Mouse (Mus musculus) large intestine, adult 2 months (tissue): Measurements from ENCODE around the gene Ganab. TPM values are rescaled to one million over a fixed set of nuclear protein-coding genes. Genes with fewer than 3 reads are reported as not detected.

Source experiments
- DNase-seq: peaks from one replicate; pipeline ENCODE4 v3.0.0-alpha.2; 2012; ENCODE audit warnings: low read depth, low spot score
- WGBS: fragments of 180-500 bp; shearing (Covaris S2); methylation state at CpG from one replicate; pipeline ENCODE4 v1.1.7; 2018; 5-methylcytosine and 5-hydroxymethylcytosine counted together
- polyA plus RNA-seq: library from polyadenylated mRNA; depleted of rRNA; stranded (reverse); fragments of >200 nt; gene quantifications from 2 replicates; pipeline ENCODE4 v1.2.3, GENCODE M21; 2012; rRNA removed

The Ganab gene
- polyA plus RNA-seq, 1 experiment = 104 TPM

- 2% methylated on average over 9 of the region's 9 CpGs for WGBS
- DNase-seq = no peak
These were observed 56.3 kb downstream of the Ganab start for GRCm38 (mm10) chr19:8954171-8954570.

- 73% methylated on average over 2 of the region's 2 CpGs for WGBS
- DNase-seq = no peak
These were observed 64.4 kb downstream of the Ganab start for GRCm38 (mm10) chr19:8962256-8962655.

DNA sequence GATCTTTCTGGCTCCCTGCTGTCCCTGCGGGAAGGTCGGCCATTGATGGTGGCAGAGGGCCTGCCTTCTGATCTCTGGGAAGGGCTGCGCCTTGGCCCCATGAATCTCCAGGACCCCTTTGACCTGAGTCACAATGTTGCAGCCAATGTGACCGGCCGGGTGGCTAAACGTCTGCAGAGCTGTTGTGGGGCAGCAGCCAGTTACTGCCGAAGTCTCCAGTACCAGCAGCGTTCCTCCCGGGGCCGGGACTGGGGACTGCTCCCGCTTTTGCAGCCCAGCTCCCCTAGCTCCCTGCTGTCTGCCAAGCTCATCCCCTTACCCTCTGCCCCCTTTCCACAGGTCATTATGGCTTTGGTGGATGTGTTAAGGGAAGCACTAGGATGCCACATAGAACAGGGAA is 67.2 kb downstream of the Ganab start:
- WGBS = 88% methylated on average over 11 of the region's 11 CpGs
- DNase-seq = no peak

DNA sequence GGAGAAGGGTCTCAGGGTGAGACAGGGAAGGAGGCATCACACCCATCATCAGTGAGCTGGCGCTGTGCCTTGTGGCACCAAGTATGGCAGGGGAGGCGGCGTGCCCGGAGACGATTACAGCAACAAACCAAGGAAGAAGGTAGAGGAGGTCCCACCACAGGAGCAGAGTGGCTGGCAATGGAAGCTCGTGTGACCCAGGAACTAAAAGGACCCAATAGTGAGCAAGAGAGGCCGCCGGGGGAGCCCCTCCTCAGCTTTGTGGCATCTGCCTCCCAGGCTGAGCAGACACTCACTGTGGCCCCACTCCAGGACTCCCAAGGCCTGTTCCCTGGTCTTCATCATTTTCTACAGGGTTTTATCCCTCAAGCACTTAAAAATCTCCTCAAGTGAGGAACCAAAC is 67.9 kb downstream of the Ganab start:
- no peak for DNase-seq

DNA sequence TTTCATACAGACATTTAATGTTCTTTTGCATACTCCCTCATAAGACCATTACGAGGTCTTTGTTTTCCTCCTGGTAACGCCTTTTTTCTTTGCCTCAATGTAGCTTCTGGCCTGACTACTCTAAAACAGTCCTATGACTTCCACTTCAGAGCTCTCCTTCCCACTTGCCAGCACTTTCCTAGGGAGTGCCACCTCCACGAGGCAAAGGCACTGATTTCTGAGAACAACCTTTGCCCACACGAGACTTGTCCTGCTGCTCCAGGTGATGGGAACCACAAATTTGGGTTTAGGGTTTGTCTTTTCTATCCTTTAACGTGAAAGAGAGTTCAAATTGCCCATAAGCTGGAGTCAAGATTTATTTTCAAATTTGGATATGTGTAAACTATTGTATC is 68.3 kb downstream of the Ganab start:
- DNase-seq = no peak
- WGBS = 5% methylated on average over 5 of the region's 5 CpGs

More for the DNA sequence above, 67.9 kb downstream of the Ganab start:
- 33% methylated on average over 8 of the region's 8 CpGs for WGBS

Other genes with a start within 250 kb of the Ganab start
- 2.7 and 3.2 TPM in 2 replicates for gene Chrm1, start 234.3 kb upstream of the Ganab start, polyA plus RNA-seq
- gene Slc3a2, start 174.7 kb upstream of the Ganab start, polyA plus RNA-seq = 194 and 323 TPM in 2 replicates
- gene Wdr74, start 162.2 kb upstream of the Ganab start, polyA plus RNA-seq = 33.3 and 39.9 TPM in 2 replicates
- not detected in 2 replicates for gene 1700092M07Rik, start 157.4 kb upstream of the Ganab start, polyA plus RNA-seq
- 71.7 and 97.3 TPM in 2 replicates for gene Stx5a, start 156.7 kb upstream of the Ganab start, polyA plus RNA-seq
- 79.1 and 92.6 TPM in 2 replicates for gene Nxf1, start 141.0 kb upstream of the Ganab start, polyA plus RNA-seq
- 107 and 131 TPM in 2 replicates for gene Tmem223, start 127.1 kb upstream of the Ganab start, polyA plus RNA-seq
- 107 and 122 TPM in 2 replicates for gene Tmem179b, start 123.6 kb upstream of the Ganab start, polyA plus RNA-seq
- 7.8 and 8.1 TPM in 2 replicates for gene Taf6l, start 111.7 kb upstream of the Ganab start, polyA plus RNA-seq
- 46.2 and 53.1 TPM in 2 replicates for gene Polr2g, start 99.5 kb upstream of the Ganab start, polyA plus RNA-seq
- 1.8 TPM in 2 replicates for gene Zbtb3, start 95.5 kb upstream of the Ganab start, polyA plus RNA-seq
- gene Ttc9c, start 78.7 kb upstream of the Ganab start, polyA plus RNA-seq = 14.8 and 23.6 TPM in 2 replicates
- gene Hnrnpul2, start 78.1 kb upstream of the Ganab start, polyA plus RNA-seq = 16.3 and 21.8 TPM in 2 replicates
- gene AC129217.1, start 68.3 kb upstream of the Ganab start, polyA plus RNA-seq = 2.4 and 4.4 TPM in 2 replicates
- 79.8 and 82.1 TPM in 2 replicates for gene Bscl2, start 60.6 kb upstream of the Ganab start, polyA plus RNA-seq
- 1.4 and 1.6 TPM in 2 replicates for gene Gng3, start 58.9 kb upstream of the Ganab start, polyA plus RNA-seq
- 0.74 and 0.84 TPM in 2 replicates for gene Lrrn4cl, start 47.3 kb upstream of the Ganab start, polyA plus RNA-seq
- gene Ubxn1, start 26.6 kb upstream of the Ganab start, polyA plus RNA-seq = 82.6 and 86.1 TPM in 2 replicates
- gene Uqcc3, start 17.1 kb upstream of the Ganab start, polyA plus RNA-seq = 19.7 and 23.4 TPM in 2 replicates
- 2.2 and 2.3 TPM in 2 replicates for gene Lbhd1, start 14.3 kb upstream of the Ganab start, polyA plus RNA-seq
- gene Gm49403, start 14.1 kb upstream of the Ganab start, polyA plus RNA-seq = not detected in 2 replicates
- gene 1810009A15Rik, start 9.2 kb upstream of the Ganab start, polyA plus RNA-seq = 17.7 and 21.0 TPM in 2 replicates
- gene Gm49416, start 9.1 kb upstream of the Ganab start, polyA plus RNA-seq = not detected in 2 replicates
- 24.4 and 26.9 TPM in 2 replicates for gene Ints5, start 5.1 kb upstream of the Ganab start, polyA plus RNA-seq
- gene B3gat3, start 22.3 kb downstream of the Ganab start, polyA plus RNA-seq = 66.6 and 72.2 TPM in 2 replicates
- gene Rom1, start 31.3 kb downstream of the Ganab start, polyA plus RNA-seq = 6.8 and 8.9 TPM in 2 replicates
- gene Eml3, start 31.5 kb downstream of the Ganab start, polyA plus RNA-seq = 24.3 and 32.1 TPM in 2 replicates
- 30.6 and 32.3 TPM in 2 replicates for gene Mta2, start 43.8 kb downstream of the Ganab start, polyA plus RNA-seq
- gene Tut1, start 55.8 kb downstream of the Ganab start, polyA plus RNA-seq = 13.6 and 18.5 TPM in 2 replicates
- 302 and 315 TPM in 2 replicates for gene Eef1g, start 69.0 kb downstream of the Ganab start, polyA plus RNA-seq
- gene Ahnak, start 91.2 kb downstream of the Ganab start, polyA plus RNA-seq = 11.2 and 19.9 TPM in 2 replicates
- gene Scgb1a1, start 189.9 kb downstream of the Ganab start, polyA plus RNA-seq = 0.45 and 1.1 TPM in 2 replicates
- 0.79 and 0.96 TPM in 2 replicates for gene Asrgl1, start 237.6 kb downstream of the Ganab start, polyA plus RNA-seq